Comparison of ENCODE assay signal across 8 mouse cellular contexts in genomic region chr11:110357756-110358551, GRCm38 (mm10). TPM values are rescaled to one million over a fixed set of nuclear protein-coding genes. Genes with fewer than 3 reads are reported as not detected.
DNase-seq lines count a peak whose midpoint lies in the region; ATAC-seq and TF ChIP-seq lines count a peak whose summit lies in the region.

No protein-coding gene starts in this region.

- no peaks in the 10 kb centered on the region for H3K79me3 ChIP-seq in C2C12 (ENCODE audit: low read depth)

- no peak overlapping the region for H3K4me3 ChIP-seq in heart, embryonic 16.5 days (ENCODE audit: low read length)
- H3K4me3 ChIP-seq in C2C12 (ENCODE audit: insufficient read depth, poor library complexity, severe bottlenecking): no peak overlapping the region
- no peak overlapping the region for H3K4me3 ChIP-seq in forebrain, embryonic 13.5 days

- H3K27ac ChIP-seq in heart, embryonic 16.5 days (ENCODE audit: low read length): no peak overlapping the region
- no peak overlapping the region for H3K27ac ChIP-seq in forebrain, embryonic 13.5 days

- no peaks in the 10 kb centered on the region for H3K36me3 ChIP-seq in heart, embryonic 16.5 days (ENCODE audit: control insufficient read depth, insufficient read depth)
- no peaks in the 10 kb centered on the region for H3K36me3 ChIP-seq in C2C12 (ENCODE audit: control insufficient read depth, insufficient read depth)
- H3K36me3 ChIP-seq in forebrain, embryonic 13.5 days (ENCODE audit: poor library complexity, severe bottlenecking): no peaks in the 10 kb centered on the region

- H3K9me3 ChIP-seq in heart, embryonic 16.5 days (replicated peaks; ENCODE audit: control insufficient read depth, low read length): peaks cover 2% of the 10 kb centered on the region; the same call in 1 of the 2 replicates
- 0 out of 2 replicates have a peak, but pooled peaks cover 5% of the 10 kb centered on the region for H3K9me3 ChIP-seq in forebrain, embryonic 13.5 days (replicated peaks)

- no peak for ATAC-seq in heart, embryonic 16.5 days (replicated peaks; ENCODE audit: extremely low read depth, insufficient read depth, low FRiP score)
- ATAC-seq in forebrain, embryonic 13.5 days: no peak

- H3K4me2 ChIP-seq in heart, embryonic 16.5 days (ENCODE audit: low read depth, low read length): peak overlapping the region; percentile 33
- no peak overlapping the region for H3K4me2 ChIP-seq in forebrain, embryonic 13.5 days

- no peak overlapping the region for H3ac ChIP-seq in C2C12 (ENCODE audit: control insufficient read depth, insufficient read length, low read depth)

- no peaks in the 10 kb centered on the region for H3K79me2 ChIP-seq in C2C12 (ENCODE audit: control insufficient read depth, insufficient read depth)

- DNase-seq in heart, adult 8-10 months (ENCODE audit: low spot score): no peak
- DNase-seq in adrenal gland, adult 8-10 months: peak; percentile 11
- DNase-seq in frontal cortex, postnatal 25 days (ENCODE audit: low spot score in 2 of 2): peak; percentile 26 to 37
- DNase-seq in left cerebral cortex, postnatal 14 days (ENCODE audit: low spot score in 2 of 2): peak; percentile 63 to 70
- DNase-seq in right cerebral cortex, postnatal 10 days (ENCODE audit: low spot score in 2 of 2): peak; percentile 67 to 72

- 53% methylated on average over 16 of the region's 16 CpGs for WGBS in heart, embryonic 16.5 days
- WGBS in forebrain, embryonic 13.5 days: 74% methylated on average over 16 of the region's 16 CpGs

- H3K27me3 ChIP-seq in heart, embryonic 16.5 days (ENCODE audit: control insufficient read depth, insufficient read depth, low read length): no peaks in the 10 kb centered on the region
- H3K27me3 ChIP-seq in C2C12 (ENCODE audit: control insufficient read depth, insufficient read depth, insufficient read length): no peaks in the 10 kb centered on the region
- H3K27me3 ChIP-seq in forebrain, embryonic 13.5 days: no peaks in the 10 kb centered on the region

- no peak for TF ChIP-seq CTCF in C2C12 (IDR thresholded peaks at IDR 0.05; ENCODE audit: control insufficient read depth, insufficient read depth, insufficient read length)

- H3K4me1 ChIP-seq in heart, embryonic 16.5 days (ENCODE audit: control insufficient read depth, insufficient read depth, low read length): no peaks in the 10 kb centered on the region
- no peaks in the 10 kb centered on the region for H3K4me1 ChIP-seq in forebrain, embryonic 13.5 days

- H3K9ac ChIP-seq in heart, embryonic 16.5 days (ENCODE audit: low read length): no peak overlapping the region
- no peak overlapping the region for H3K9ac ChIP-seq in forebrain, embryonic 13.5 days

- intact Hi-C loops in left cerebral cortex, postnatal 14 days (cut with DNase I): loop anchor here (5.0 kb wide), 1 partner anchor 124 kb away; no protein-coding TSS in a partner anchor

TF ChIP-seq in C2C12, 6 proteins besides CTCF, POLR2A, EP300 and RAD21:
- peak; percentile 86 for TF ChIP-seq USF1 (IDR thresholded peaks at IDR 0.05; ENCODE audit: low read depth)
- peak; percentile 87 for TF ChIP-seq MAX (IDR thresholded peaks at IDR 0.05)
- TF ChIP-seq FOSL1 (IDR thresholded peaks at IDR 0.05; ENCODE audit: insufficient read depth, low read length, poor library complexity, severe bottlenecking): peak; percentile 99
- no peak for TF ChIP-seq CEBPB (IDR thresholded peaks at IDR 0.05; ENCODE audit: low read depth)
- TF ChIP-seq MYOD1 (IDR thresholded peaks at IDR 0.05; ENCODE audit: control insufficient read depth, insufficient read length, low read depth): peak; percentile 52

RNA-seq across cellular contexts. Expression of gene Abca5, which starts 20.4 kb away (rescaled TPM):
- polyA plus RNA-seq in heart, embryonic 16.5 days (2015; fragmentation: Nextera tagmentation; extraction: Ambion mirVana): 2.7 and 3.1 TPM in 2 replicates
- 10 to 100 TPM in 1 of 4 experiments, 1 to 10 TPM in 3; 7.8 to 11.5 (median 8.7) TPM for total RNA-seq in heart, adult 8-10 months (2022)
- 0.99 TPM for polyA plus RNA-seq in C2C12 (2012; fragmentation: generic; extraction: Trizol)
- 10 to 100 TPM; 14.9 to 42.9 (median 21.1) TPM for total RNA-seq in adrenal gland, adult 8-10 months (2022)
- 10 to 100 TPM; 36.2 to 38.6 TPM for total RNA-seq in left cerebral cortex, postnatal 14 days (2021)
- polyA plus RNA-seq in forebrain, embryonic 13.5 days (2015; fragmentation: Nextera tagmentation; extraction: Ambion mirVana): 4.8 and 5.7 TPM in 2 replicates

RNA-seq across cellular contexts. Expression of gene Map2k6, which starts 41.0 kb away (rescaled TPM):
- polyA plus RNA-seq in heart, embryonic 16.5 days (2015; fragmentation: Nextera tagmentation; extraction: Ambion mirVana): 15.1 and 15.4 TPM in 2 replicates
- total RNA-seq in heart, adult 8-10 months (2022): 1 to 10 TPM; 2.9 to 7.0 (median 5.4) TPM
- 4.8 TPM for polyA plus RNA-seq in C2C12 (2012; fragmentation: generic; extraction: Trizol)
- 1 to 10 TPM; 1.7 to 7.9 (median 5.0) TPM for total RNA-seq in adrenal gland, adult 8-10 months (2022)
- total RNA-seq in left cerebral cortex, postnatal 14 days (2021): 10 to 100 TPM; 22.8 to 25.1 TPM
- polyA plus RNA-seq in forebrain, embryonic 13.5 days (2015; fragmentation: Nextera tagmentation; extraction: Ambion mirVana): 39.9 and 44.7 TPM in 2 replicates
